Mouse (Mus musculus) layer of hippocampus, adult 9-11 months (tissue): ENCODE results near the gene Ripk1.
A peak's percentile ranks its signal among the peaks of the same experiment; 100 is the strongest.
"Not testable (repeated sequence)": the region's sequence is repeated elsewhere in the genome, so short reads cannot be mapped to it uniquely, and the experiment has no call there.

ENCODE experiments used
- DNase-seq: peaks from one replicate; pipeline ENCODE4 v3.0.0; 2022

Gene Ripk1

DNA sequence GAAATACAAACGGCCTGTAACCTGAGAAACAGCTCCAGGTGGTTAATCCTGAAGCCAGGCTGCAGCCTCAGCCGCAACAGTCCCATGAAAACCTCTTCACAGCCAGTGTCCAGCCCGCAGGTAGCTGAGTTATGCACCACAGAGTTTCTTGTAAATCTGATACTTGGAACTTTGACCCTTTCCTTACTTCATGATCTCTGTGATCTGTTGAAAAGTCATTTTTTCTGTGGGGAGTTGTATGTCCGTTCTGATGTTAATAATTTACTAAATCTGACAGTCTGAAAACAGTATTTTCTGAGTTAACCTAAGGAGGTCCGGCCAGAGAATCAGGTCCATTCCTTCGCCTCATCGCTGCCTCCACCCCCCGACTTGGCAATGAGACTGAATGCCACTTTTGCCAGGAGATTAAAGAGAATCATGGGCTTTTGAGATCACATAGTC lies 36.8 kb downstream of the Ripk1 start:
- no peak for DNase-seq

DNA sequence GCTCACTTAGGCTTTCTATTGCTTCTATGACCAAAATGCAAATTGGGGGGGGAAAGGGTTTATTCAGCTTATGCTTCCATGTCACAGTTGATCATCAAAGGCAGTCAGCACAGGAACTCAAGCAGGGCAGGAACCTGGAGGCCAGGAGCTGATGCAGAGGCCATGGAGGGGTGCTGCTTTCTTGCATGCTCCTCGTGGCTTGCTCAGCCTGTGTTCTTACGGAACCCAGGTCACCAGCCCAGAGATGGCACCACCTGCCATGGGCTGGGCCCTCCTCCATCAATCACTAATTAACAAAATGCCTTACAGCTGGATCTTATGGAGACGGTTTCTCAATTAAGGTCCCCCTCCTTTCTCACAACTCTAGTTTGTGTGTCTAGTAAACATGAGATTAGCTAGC lies 37.9 kb downstream of the Ripk1 start:
- DNase-seq, result no peak

DNA sequence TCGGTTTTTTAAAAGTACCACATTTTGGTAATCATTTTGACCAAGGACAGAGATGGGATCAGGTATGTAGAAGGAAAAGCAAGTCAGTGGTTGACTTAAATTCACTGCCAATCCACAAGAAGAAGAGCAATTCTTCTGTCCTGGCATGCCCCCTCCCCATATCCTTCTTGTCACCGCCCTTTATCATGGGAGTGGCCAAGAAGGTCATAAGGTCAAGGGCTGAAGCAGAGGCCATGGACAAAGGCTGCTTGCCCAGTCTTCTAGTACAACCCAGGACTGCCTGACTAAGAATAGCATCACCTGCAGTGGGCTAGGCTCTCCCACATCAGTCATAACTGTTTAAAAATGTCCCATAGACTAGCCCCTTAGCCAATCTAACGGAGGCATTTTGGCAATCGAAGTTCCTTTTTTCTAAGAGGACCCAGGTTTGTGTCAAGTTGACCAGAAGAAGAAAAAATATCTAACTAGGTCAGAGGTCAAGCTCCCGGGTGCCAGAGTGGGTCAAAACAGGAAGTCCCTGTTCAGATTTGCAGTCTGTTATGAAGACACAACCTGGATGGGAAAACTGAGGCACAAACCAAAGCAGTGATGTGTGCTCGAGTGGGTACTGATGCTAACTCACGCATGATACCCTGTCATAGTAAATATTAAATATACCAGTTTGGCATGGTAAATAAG lies 41.7 kb downstream of the Ripk1 start:
- DNase-seq, result no peak

DNA sequence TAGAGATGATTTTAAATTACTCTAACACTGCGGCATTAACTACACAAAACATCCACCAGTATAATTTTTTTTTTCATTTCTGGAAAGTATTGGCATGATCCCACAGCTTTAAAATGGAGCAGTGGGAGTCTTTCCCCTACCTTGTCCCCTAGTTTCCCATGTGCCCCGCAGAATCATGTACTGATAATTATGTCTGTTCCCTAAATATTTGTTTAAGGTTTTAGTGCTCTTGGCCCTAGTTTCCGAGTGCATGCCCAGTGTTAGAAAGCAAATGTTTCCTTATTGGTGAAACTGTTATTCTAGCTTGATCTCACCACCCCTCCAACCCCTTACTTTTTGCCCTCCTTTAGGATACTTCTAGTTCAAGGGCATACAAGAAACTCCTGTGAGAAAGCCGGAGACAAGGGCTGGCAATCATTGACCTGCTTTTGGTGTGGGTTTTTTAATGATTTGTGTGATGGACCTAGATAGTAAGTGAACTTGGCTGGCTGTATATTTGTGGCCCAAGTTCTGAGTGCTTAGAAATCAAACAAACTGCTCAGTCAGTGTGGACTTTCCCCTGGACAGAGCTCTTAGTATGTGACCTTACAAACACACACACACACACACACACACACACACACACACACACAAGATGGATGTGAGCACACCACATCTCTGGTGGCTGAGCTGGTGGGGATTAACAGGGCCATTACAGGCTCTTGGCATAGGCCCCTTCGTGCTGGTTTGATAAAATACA lies 43.5 kb downstream of the Ripk1 start:
- DNase-seq, result no peak

DNA sequence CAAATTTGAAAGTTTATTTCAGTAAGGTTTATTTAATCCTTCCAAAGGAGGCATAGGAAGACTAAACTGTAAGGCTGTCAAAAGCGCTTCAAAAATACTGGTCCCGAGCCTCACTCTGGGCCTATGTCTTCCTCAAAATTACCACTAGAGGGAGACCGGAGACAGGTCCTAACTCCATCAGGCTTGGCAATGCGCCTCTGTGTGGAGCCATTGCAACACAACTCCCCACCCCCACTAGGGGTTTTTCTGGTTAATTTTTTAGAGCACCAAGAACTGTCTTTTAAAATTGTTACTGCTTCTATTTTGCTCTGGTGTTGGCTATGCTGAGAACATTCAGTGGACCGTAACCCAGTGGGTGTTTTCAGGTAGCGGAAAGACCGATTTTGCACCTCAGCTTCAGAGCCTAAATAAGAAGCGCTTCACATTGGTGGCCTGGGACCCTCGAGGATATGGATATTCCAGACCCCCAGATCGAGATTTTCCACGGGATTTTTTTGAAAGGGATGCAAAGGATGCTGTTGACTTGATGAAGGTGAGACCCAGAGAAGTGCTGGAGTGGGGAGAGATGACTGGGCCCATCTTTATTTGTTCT lies 44.4 kb downstream of the Ripk1 start:
- DNase-seq, result peak; percentile 91

DNA sequence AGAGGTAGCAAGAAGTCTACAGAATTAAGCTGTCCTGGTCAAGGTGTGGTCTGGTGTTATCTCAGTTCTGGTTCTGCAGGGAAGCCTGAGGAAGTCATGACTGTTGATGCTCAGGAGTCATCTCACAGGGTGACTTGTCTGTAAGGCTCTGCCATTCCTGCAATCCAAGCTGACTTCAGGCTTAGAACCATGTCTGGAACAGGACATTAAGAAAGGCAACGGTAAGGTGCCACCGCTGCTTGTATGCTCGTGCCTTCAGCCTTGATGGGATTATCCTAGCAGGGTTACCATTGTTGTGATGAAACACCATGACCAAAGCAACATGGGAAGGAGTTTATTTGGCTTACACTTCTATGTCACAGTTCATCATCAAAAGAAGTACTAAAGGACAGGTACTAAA lies 45.4 kb downstream of the Ripk1 start:
- DNase-seq, result no peak

DNA sequence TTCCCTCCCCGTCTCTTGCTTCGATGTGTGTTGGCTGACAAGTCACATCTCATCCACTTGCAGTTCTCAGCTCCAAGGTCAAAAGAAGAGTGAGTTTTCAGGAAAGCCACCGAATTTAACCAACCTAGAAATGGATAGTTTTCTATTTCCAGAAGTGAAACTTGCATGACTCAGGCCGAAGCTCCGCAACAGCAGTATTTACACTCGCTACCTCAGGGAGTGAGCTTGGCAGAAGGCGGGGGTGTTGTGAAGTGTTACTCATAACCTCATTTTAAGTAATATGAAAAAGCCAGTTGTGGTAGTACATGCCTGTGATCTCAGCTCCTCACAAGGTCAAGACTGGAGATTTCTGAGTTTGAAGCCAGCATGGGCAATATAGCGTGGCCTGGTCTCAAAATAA lies 48.3 kb downstream of the Ripk1 start:
- peak; percentile 49 for DNase-seq

DNA sequence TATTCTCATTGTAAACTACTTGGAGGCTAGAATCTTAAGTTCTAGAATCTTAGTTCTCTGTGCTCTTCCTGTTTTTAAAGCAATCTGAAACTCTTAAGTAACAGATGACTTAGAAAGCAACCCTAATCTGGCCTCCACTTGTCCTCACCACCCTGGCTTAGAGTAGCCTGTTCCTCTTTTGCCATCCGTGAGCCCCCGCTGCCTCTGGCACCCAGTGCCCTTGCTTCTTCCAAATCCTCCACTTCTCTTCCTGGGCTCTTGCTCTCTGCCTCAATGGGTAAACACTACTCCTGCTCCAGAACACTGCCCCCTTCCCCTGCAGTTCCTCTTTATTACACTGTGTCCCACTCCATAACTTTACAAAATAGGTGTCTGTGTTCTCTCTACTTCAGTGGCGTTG lies 49.5 kb downstream of the Ripk1 start:
- no peak for DNase-seq

DNA sequence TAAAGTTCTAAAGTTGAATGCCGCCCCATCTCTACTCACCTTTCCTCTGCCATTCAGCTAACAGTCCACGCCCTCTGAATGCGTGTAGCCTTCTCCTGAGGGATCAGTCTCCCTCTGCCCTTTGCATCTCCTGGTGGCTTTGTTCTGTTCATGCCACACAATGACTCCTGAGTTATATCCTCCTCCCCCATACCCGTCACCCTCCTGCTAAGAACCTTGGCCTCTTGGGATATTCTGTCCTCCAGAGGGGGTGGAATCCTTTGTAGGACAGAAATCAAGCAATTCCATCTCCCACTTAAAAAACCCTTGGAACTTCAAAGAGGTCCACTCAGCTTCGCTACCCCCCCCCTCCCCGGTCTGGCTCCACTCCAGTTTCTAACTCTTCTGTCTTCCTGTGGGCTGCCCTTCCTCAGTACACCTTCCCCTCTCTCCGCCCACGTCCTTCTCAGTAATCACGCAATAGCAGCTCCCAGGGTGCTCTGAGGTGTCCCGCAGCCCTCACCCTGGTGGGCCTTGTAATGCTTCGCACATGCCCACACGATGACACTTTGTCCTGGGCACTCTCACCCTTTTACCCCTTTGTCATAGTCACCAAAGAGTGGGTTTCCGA lies 51.6 kb downstream of the Ripk1 start:
- DNase-seq, result no peak

DNA sequence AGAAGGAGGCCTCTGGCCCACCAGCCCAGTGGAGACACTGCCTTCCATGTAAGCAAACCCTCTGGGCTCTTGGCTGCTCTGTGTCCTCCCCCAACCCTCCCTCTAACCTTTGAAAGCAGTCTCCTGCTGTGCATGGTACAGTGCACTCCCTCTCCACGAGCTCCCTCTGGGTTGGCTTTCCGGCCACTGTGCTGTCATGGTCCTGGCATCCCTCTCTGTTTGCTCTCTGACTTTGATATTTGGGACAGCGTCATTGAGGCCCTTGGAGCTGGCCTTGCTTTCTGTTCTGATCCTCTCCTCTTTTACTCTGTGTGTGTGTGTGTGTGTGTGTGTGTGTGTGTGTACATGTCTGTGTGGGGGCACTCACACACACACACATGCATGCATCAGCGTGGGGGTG lies 52.2 kb downstream of the Ripk1 start:
- no peak for DNase-seq

DNA sequence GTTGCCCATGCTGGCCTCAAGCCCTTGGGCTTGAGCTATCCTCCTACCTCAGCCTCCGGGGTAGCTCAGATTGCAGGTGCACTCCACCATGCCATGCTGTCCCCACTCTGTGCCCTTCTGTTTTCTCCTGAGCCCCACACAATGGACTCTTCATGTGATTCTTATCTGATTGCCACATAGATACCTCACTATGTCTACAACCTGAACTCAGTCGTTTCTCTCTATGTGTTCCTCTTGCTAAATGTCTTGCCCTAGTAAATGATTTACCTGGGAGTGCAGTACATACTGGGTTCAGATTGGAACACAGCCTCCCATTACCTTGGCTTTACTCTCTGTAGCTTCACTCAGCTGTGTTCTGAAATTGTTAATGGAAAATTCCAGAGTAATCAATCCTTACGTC lies 52.8 kb downstream of the Ripk1 start:
- DNase-seq, result no peak

DNA sequence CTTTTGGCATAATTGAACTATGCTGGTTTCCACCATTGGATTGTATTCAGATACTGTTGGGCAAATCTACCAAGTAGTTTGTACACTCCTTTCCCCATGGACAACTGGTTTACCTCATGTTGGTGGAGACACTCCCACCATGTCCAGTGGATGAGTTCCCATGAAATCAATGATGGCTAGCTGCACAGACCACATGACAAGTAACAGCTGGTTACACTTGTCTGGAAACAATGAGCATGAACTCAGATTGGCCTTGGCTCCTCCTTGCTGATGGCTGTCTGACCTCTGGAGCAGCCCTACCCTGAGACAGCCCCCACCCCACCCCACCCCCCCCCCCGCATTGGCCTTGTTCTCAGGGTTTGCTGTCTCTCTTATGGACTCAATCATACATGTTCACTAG lies 55.1 kb downstream of the Ripk1 start:
- no peak for DNase-seq

DNA sequence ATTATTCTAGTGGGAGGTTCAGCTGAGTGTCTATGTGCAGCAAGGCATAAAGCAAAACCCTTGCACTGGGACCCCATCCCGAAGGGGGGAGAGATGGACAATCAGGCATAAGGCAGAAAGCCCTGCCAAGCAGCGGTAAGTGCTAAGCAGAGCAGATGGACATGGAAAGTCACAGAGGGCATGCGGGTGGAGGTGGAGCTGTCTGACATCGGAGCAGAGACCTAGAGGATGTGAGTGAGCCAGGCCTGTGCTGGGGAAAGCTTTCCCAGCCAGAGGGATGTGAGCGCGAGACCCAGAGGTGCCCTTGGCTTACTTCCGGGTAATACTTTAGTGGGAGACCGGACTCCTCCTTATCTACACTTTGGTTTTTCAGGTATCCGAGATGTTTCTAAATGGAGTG lies 57.9 kb downstream of the Ripk1 start:
- no peak for DNase-seq

DNA sequence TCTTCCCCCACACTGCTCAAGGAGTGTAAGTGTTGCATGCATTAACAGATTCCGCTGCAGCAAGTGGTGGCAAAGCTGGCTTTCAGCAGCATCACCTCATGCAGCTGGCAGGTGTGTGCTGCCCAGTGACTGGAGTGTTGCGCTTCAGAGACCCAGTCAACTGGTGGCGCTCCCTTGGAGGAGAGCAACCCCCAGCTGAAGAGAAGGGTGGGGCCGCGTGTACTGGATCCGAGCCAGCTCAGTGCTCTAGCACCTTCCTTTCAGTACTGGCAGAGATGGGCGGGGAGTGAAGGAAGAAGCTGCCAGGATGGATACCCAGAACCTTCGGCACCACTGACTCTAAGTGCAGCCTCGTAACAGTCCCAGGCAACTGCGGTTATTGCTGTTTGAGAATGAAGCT lies 60.3 kb downstream of the Ripk1 start:
- no peak for DNase-seq

DNA sequence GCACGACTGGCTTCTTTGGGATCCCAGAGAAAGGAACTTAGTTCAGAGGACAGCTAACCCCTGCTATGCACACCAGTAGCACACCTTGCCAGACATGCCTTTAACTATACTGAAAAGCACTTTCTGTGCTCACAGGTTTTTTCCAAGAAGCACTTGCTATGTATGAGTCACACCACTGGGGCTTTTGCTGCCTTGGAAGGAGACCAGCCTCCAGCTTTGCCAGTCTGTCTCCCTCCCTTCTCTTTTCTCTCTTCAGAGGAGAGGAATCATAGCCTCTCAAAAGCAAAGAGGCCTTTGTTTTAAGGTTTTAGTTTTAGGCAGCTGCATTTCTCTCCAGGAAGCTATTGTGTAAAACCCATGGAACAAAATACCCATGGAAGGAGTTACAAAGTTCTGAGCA lies 64.2 kb downstream of the Ripk1 start:
- DNase-seq, result peak; percentile 62

DNA sequence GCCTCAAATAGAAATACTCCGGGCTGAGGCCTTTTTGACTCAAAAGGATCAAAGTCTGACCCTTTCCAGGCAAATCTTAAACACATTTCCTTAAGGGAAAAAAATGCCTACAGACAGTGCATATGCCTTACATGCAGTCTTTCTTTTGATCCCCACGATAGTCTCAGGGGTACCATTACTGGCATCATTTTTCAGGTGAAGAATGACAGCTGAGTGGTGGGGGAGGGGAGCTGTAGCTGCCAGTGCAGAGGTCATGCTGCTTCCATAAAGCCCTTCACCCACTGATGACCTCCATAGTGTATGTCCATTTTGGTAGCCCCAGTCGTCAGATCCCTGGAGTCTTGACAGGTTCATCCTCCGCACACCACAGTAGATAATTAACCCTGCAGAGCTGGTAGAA lies 68.1 kb downstream of the Ripk1 start:
- no peak for DNase-seq

DNA sequence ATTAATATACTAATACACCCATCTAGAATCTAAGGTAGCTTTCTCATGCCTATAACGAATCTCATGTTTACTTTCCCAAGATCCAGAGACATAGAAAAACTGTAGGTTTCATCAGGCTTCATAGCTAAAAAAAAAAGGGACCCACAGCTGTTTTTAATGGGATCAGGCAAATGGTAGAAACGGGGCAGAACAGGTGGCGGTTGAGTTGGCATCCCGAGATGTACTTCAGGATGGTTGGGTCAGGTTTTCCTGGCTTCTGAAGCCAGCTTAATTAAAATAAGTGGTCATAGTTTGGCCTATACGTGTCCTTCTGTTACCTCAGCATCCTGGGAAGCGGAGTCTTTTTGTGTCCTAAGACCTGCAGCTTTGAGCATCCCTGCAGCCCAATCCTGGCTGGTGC lies 69.7 kb downstream of the Ripk1 start:
- no peak for DNase-seq

DNA sequence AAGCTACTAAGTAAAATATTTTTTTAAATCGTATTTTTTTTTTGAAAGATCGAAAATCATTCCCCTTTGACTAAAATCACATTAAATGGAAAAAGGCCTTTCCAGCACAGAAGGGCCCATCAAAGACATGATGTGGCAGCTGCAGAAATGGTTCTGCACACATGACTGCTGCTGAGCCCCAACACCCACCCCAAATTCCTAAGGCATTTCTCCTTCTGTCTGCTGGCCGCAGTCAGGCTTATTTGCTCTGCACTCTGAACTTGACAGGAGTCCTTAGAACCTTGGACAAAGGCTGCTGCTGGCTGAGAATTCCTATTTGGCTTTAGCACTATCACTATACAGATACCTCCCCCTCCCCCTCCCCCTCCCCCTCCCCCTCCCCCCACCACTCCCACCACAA lies 70.7 kb downstream of the Ripk1 start:
- no peak for DNase-seq

DNA sequence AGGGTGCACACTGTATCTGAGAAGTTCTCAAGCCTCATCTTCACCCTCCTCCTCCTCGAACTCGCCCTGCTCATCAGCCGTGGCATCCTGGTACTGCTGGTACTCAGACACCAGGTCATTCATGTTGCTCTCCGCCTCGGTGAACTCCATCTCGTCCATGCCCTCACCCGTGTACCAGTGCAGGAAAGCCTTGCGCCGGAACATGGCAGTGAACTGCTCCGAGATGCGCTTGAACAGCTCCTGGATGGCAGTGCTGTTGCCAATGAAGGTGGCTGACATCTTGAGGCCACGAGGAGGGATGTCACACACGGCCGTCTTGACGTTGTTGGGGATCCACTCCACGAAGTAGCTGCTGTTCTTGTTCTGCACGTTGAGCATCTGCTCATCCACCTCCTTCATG lies 72.3 kb downstream of the Ripk1 start:
- not testable (repeated sequence) for DNase-seq

DNA sequence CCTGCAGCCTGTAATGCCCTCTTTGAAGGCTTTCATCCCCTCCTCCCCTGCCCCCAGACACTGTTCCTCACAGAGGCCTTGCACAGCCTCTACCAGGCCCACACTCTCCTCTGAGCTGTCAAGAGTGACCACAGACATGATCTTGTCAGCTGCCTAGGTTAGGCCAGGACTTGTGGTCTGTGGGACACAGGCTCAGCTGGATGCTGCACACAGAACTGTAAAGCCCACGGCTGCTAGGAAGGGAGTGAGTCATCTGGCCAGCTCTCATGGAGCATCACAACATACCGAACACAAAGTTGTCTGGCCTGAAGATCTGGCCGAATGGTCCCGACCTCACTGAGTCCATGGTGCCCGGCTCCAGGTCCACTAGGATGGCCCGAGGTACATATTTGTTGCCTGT lies 73.7 kb downstream of the Ripk1 start:
- DNase-seq, result not testable (repeated sequence)

DNA sequence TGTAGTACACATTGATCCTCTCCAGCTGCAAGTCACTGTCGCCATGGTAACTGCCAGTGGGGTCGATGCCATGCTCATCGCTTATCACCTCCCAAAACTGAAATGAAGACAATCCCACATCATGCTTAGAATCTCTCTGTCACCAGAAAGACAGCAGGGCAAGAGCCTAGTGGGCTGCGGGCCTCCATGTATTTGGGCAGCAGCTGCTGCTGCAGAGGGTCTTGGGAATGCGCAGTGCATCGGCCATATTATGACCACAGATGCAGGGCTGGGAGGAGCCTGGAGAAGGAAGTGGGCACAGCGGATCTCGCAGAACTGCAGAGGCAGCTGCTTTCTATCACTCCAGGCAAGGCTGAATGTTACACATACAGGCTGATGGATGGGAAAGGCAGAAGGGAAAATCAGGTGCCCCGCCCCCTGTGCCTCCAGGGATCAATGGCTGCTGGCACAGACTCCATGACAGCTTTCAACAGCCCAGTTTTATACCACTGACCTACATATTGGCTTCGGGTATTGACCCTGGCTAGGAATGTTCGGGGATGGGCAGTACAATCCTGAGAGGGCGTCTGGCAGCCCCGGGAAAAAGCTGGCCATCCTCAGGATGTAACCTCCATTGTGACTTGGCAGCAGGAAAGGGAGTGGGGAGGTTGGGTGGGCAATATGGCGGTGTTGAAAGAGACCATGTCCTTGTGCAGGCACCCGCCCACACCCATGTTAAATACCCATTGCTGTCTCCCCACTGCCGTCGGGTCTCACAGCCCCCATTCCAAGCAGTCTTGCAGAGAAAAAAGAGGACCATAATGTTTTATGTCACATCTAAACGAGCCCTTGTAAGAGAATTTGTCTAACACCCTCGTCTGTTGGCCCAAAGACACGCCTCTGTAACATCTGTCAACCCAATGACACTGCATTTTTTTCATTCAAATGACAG lies 74.7 kb downstream of the Ripk1 start:
- DNase-seq, result peak; percentile 44

DNA sequence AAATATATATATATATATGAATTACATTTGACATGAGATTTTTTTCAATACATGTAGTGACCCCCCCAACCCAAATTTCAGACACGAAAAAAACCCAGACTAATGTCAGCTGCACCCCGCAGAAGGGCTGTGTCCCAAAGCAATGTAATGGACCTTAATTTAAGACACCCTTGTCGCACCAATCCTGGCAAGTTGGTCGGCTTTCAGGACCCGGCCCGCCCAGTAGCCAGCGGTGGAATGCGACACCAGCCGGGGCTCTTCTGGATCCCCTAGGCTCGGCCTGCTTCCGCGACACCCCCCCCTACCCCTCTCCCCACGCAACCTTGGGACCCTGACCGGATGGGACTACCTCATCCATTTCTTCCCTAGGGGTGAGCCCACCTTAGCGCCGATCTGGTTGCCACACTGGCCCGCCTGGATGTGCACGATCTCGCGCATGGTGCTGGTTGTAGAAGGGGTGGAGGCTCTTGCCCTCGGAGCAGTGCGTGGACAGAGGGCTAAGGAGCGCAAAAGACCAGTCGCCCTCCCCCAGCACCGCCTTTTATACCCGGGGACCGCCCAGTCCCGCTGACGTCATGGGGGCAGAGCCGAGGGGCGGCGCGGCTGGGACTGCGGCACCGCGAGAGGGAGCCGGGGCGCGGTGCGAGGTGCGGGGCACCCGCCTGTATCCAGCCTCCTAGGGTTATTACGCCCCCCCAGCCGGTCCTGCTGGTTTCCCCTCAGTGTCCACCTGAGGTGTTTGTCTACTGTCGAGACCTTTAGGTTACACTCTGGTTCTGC lies 75.5 kb downstream of the Ripk1 start, which contains the start of gene Tubb2a:
Gene Tubb2a (minus strand): TSS at position 516 of the 780 bp plus-strand sequence.
- peak; percentile 92 for DNase-seq
